Mouse (Mus musculus) midbrain, embryonic 14.5 days (tissue): ENCODE measurements at regions not wholly inside any gene's neighbourhood (a gene's known extent, or its start where the extent isn't known, plus 50 kb on each side); places are given as distances from the start of the nearest gene placed in this dataset.

ENCODE experiments used
- ATAC-seq: fragments of 200-750 bp; cut with Nextera tagmentation; 2 replicates; pipeline ENCODE4 v1.8.0; 2017; ENCODE audit warnings: moderate number of reproducible peaks, moderate library complexity; ENCODE audit not compliant: low FRiP score, low TSS enrichment
- DNase-seq: peaks from one replicate; pipeline ENCODE4 v3.0.0-alpha.2; 2015
- H3K27ac ChIP-seq: fragments of 300-500 bp; sonication (generic); replicated peaks from 2 replicates; pipeline ENCODE4 v1.5.1; 2014; ENCODE audit warnings: mild to moderate bottlenecking, low read depth, low read length, moderate library complexity
- H3K27me3 ChIP-seq: fragments of 300-500 bp; sonication (generic); 2 replicates; pipeline ENCODE4 v1.6.1; 2014; ENCODE audit warnings: low read length, control low read depth, mixed read lengths; ENCODE audit not compliant: control insufficient read depth, insufficient read depth
- H3K36me3 ChIP-seq: fragments of 300-500 bp; sonication (generic); 2 replicates; pipeline ENCODE4 v1.6.1; 2014; ENCODE audit warnings: low read length, control low read depth; ENCODE audit not compliant: control insufficient read depth, insufficient read depth
- H3K4me1 ChIP-seq: fragments of 300-500 bp; sonication (generic); 2 replicates; pipeline ENCODE4 v1.6.1; 2014; ENCODE audit warnings: mild to moderate bottlenecking, antibody characterized with exemption, low read length, control low read depth; ENCODE audit not compliant: control insufficient read depth, insufficient read depth
- H3K4me2 ChIP-seq: fragments of 300-500 bp; sonication (generic); 2 replicates; pipeline ENCODE4 v1.6.1; 2014; ENCODE audit warnings: mild to moderate bottlenecking, low read length, moderate library complexity
- H3K4me3 ChIP-seq: fragments of 300-500 bp; sonication (generic); replicated peaks from 2 replicates; pipeline ENCODE4 v1.5.1; 2014; ENCODE audit warnings: low read depth, low read length
- H3K9ac ChIP-seq: fragments of 300-500 bp; sonication (generic); replicated peaks from 2 replicates; pipeline ENCODE4 v1.6.1; 2014; ENCODE audit warnings: mild to moderate bottlenecking, low read length, moderate library complexity
- H3K9me3 ChIP-seq: fragments of 300-500 bp; sonication (generic); 2 replicates; pipeline ENCODE4 v1.6.1; 2016; ENCODE audit warnings: low read length, control low read depth, mixed read lengths; ENCODE audit not compliant: control insufficient read depth
- WGBS: fragments of 180-500 bp; shearing (Covaris S2); extraction: QIAGEN DNeasy Blood & Tissue Kit; methylation state at CpG from one replicate; pipeline ENCODE4 v1.1.7; 2014; 5-methylcytosine and 5-hydroxymethylcytosine counted together

DNA sequence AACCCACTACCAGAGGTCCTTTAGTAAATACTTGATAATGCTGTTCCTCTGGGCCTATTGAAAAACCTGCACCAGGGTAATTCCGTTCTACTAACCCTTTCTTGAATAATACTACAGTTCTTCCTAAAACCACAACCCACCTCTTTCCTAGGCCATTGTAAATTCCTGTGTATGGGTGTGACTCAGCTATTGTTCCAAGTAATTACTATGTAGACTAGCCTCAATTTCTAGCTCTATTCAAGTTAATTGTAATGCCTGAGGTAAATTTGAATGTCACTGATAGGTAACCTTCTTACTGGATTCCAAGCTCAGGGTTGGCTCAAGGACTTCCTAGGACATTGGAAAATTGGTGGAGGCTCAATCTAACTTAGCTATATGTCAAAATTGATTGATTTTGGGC, 185.1 kb upstream of the Slc5a7 start:
- DNase-seq (no peak), ATAC-seq (no peak)
- H3K4me2 ChIP-seq: no peak overlapping the region
- H3K4me3 ChIP-seq: no peak overlapping the region
- no peaks in the 10 kb centered on the region for H3K4me1 ChIP-seq
- H3K9me3 ChIP-seq: no peaks in the 10 kb centered on the region
- H3K9ac ChIP-seq: no peak overlapping the region
- no peaks in the 10 kb centered on the region for H3K27me3 ChIP-seq
- H3K27ac ChIP-seq: no peak overlapping the region
- no peaks in the 10 kb centered on the region for H3K36me3 ChIP-seq
- 87% methylated on average over 1 of the region's 1 CpGs for WGBS

DNA sequence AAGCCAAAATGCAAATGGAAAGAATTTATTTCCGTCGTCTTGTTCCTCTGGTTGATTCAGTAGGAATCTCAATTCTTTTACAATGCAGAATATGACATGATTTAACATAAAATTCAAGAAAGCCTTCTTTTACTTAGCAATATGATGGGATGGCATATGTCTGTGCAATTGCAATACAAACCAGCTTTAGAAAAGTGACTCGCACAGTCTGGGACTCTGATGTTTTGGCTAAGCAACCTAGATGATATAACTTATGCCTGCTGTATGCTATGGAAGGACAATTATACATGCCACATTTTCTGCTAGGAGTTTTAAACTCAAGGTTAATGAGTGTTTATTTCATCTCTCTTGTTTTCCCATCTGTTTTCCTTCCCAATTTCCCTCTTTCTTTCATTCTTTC, 141.1 kb upstream of the Slc5a7 start:
- Histone ChIP-seq H3K4me2 (no peak overlapping the region), H3K4me3 (no peak overlapping the region), H3K4me1 (no peaks in the 10 kb centered on the region), H3K9ac (no peak overlapping the region), H3K9me3 (no peaks in the 10 kb centered on the region), H3K27ac (no peak overlapping the region), H3K27me3 (no peaks in the 10 kb centered on the region), H3K36me3 (no peaks in the 10 kb centered on the region)
- WGBS: 93% methylated on average over 3 of the region's 3 CpGs
- DNase-seq: no peak
- ATAC-seq: no peak

DNA sequence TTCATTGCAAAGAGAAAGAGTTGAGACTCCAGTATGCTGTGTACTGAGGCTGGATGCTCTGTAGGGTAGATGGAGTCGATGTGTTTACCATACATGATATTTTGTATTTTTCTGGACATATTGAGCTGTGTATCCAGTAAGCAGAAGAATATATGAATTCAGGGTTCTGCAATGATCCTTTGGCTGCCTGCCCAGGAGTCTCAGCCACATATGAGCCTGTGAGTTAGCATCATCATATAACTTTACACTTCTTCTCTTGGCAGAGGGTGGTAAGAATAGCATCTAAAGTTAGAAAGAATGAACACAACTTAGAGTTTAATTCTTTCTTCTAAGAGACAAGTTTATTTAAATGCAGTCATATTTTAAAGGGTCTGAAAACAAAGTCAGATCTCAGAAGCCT, 139.6 kb upstream of the Slc5a7 start:
- 78% methylated on average over 1 of the region's 1 CpGs for WGBS
- Histone ChIP-seq H3K9ac (no peak overlapping the region), H3K4me3 (no peak overlapping the region), H3K4me1 (no peaks in the 10 kb centered on the region), H3K4me2 (no peak overlapping the region), H3K27me3 (no peaks in the 10 kb centered on the region), H3K36me3 (no peaks in the 10 kb centered on the region), H3K27ac (no peak overlapping the region), H3K9me3 (no peaks in the 10 kb centered on the region)
- DNase-seq (no peak), ATAC-seq (no peak)

DNA sequence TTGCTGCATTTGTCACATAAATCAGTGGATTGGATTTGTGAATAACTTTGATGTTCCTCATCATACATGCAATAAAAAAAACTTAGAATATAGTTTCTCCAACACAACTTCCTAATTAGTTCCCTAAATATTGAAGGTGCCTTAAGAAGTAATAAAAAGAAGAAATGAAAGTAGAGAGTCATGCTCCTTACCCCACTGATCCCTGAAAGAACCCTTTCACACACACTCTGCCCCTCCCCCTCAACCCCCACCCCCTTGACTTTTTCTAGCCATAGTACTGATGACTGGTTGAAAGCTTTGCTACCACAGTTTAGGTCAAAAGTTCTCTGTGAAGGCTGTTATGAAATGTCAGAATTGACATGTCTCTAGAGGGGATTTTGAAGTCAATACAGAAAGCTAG, 131.1 kb upstream of the Slc5a7 start:
- no peaks in the 10 kb centered on the region for H3K27me3 ChIP-seq
- no peak overlapping the region for H3K4me3 ChIP-seq
- H3K9me3 ChIP-seq: no peaks in the 10 kb centered on the region
- no peak overlapping the region for H3K9ac ChIP-seq
- no peak overlapping the region for H3K4me2 ChIP-seq
- no peak for DNase-seq
- no peak overlapping the region for H3K27ac ChIP-seq
- no peaks in the 10 kb centered on the region for H3K4me1 ChIP-seq
- ATAC-seq: no peak
- no peaks in the 10 kb centered on the region for H3K36me3 ChIP-seq

- DNase-seq (no peak), ATAC-seq (no peak)
- no peak overlapping the region for H3K4me3 ChIP-seq
- no peaks in the 10 kb centered on the region for H3K27me3 ChIP-seq
- no peaks in the 10 kb centered on the region for H3K36me3 ChIP-seq
- WGBS: 85% methylated on average over 1 of the region's 1 CpGs
- H3K4me2 ChIP-seq: no peak overlapping the region
- H3K9ac ChIP-seq: no peak overlapping the region
- no peaks in the 10 kb centered on the region for H3K4me1 ChIP-seq
- H3K27ac ChIP-seq: no peak overlapping the region
- no peaks in the 10 kb centered on the region for H3K9me3 ChIP-seq
These were observed 115.4 kb upstream of the Slc5a7 start for GRCm38 (mm10) chr17:54414260-54414659.

GRCm38 (mm10) chr17:54396476-54396875, 97.6 kb upstream of the Slc5a7 start:
- WGBS: 75% methylated on average over 1 of the region's 1 CpGs

DNA sequence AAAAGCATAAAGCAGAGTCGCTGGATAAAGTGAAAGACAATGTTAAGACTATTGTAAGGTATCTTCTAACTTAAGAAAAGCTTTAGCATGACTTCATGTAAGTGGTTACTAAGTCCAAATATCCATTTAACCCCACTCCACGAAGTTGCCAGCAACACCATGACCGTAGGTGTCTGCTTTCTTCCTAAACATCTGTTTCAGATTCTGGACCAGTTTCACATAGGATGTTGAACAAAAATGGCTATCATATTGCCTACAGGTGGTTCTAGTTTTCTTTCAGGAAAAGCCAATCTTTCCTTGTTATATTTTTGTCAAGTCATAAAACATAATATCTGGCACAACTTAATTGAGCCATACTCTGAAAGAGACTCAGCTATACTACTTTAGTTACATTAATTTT, 78.7 kb upstream of the Slc5a7 start:
- ATAC-seq (no peak), DNase-seq (no peak)
- Histone ChIP-seq H3K27ac (no peak overlapping the region), H3K9me3 (no peaks in the 10 kb centered on the region), H3K4me3 (no peak overlapping the region), H3K9ac (no peak overlapping the region), H3K4me2 (no peak overlapping the region), H3K4me1 (no peaks in the 10 kb centered on the region), H3K36me3 (no peaks in the 10 kb centered on the region), H3K27me3 (no peaks in the 10 kb centered on the region)
- 77% methylated on average over 3 of the region's 3 CpGs for WGBS

More at GRCm38 (mm10) chr17:54396476-54396875, 97.6 kb upstream of the Slc5a7 start:
- Histone ChIP-seq H3K9me3 (no peaks in the 10 kb centered on the region), H3K4me1 (no peaks in the 10 kb centered on the region), H3K27me3 (no peaks in the 10 kb centered on the region), H3K36me3 (no peaks in the 10 kb centered on the region), H3K27ac (no peak overlapping the region), H3K9ac (no peak overlapping the region), H3K4me2 (no peak overlapping the region), H3K4me3 (no peak overlapping the region)
- DNase-seq (no peak), ATAC-seq (no peak)

- 87% methylated on average over 2 of the region's 2 CpGs for WGBS
- no peak overlapping the region for H3K27ac ChIP-seq
- no peak for DNase-seq
- no peaks in the 10 kb centered on the region for H3K36me3 ChIP-seq
- H3K4me3 ChIP-seq: no peak overlapping the region
- no peaks in the 10 kb centered on the region for H3K27me3 ChIP-seq
- ATAC-seq: no peak
- H3K4me2 ChIP-seq: no peak overlapping the region
- H3K4me1 ChIP-seq: no peaks in the 10 kb centered on the region
- H3K9me3 ChIP-seq: no peaks in the 10 kb centered on the region
- no peak overlapping the region for H3K9ac ChIP-seq
These were observed 69.8 kb upstream of the Slc5a7 start for GRCm38 (mm10) chr17:54368611-54369010.

DNA sequence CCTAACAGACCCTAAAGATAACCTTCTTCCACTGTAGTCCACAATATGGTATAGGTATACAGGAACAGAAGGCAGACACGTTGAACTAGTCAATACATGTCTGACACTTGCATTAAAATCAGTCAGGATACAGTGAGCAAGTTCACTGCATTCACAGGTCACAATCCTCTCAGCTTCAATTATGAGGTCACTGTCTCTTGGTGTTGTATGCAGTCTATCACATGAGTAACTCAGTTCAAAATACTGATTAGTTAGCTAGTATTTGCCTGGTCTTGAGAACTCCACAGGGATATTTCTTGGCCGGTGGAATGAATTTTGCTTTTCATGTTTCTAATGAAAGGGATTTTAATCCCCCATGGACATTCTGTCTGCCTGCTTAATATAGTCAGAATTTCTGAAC, 69.1 kb upstream of the Slc5a7 start:
- H3K4me1 ChIP-seq: no peaks in the 10 kb centered on the region
- no peak for ATAC-seq
- 49% methylated on average over 2 of the region's 2 CpGs for WGBS
- no peaks in the 10 kb centered on the region for H3K27me3 ChIP-seq
- H3K4me3 ChIP-seq: no peak overlapping the region
- no peak overlapping the region for H3K9ac ChIP-seq
- DNase-seq: peak; percentile 35
- H3K4me2 ChIP-seq: no peak overlapping the region
- no peak overlapping the region for H3K27ac ChIP-seq
- H3K9me3 ChIP-seq: no peaks in the 10 kb centered on the region
- no peaks in the 10 kb centered on the region for H3K36me3 ChIP-seq
